Mouse (Mus musculus) T-helper 1 cell (primary cell): ENCODE data around the gene Cst13.
"Not testable (repeated sequence)": the region's sequence is repeated elsewhere in the genome, so short reads cannot be mapped to it uniquely, and the experiment has no call there.

ENCODE experiments used
- in situ Hi-C: fragments of 300-600 bp; cut with MboI, MseI; formaldehyde crosslinking; loops from one replicate; pipeline ENCODE4 v1.15.1; 2025; ENCODE audit warnings: high pct_unique_total_duplicates

Cst13 gene

DNA sequence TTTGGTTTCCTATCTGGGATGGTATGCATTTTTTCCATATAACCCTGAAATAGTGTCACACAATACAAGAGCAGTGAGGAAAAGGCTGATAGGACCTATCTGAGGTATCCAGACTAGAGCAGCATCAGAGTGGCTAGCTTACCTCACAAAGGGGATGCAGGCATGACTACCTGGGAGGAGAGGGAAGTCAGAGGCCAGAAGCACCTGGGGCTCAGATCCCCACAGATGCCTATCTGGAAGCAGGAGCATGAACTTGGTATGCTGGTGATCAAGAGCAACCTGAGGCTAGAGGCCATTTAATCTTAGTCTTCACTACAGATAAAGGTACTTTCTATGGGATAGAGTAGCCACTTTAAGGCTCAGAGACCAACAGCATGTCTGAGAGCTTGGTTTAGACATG is at the start of gene Cst13:
TSS of gene Cst13 (plus strand) at position 173 of the 400 bp plus-strand sequence.
- in situ Hi-C loops, result no loop called here

DNA sequence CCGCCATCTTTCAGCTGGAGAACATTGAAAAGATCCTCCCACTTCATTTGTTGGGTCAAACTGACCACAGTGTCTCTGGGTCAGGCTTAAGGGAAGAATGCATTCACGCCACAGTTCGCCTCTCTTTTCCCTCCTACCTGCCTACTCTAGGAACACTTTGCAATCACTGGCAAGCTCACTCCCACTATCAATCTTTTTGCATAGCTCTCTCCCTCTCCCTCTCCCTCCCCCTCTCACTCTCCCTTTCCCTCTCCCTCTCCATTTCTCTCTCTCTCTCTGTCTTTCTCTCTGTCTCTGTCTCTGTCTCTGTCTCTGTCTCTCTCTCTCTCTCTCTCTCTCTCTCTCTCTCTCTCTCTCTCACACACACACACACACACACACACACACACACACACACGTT is 48.5 kb upstream of the Cst13 start, which contains the start of gene Cst11:
TSS of gene Cst11 (minus strand) at position 101 of the 400 bp plus-strand sequence.
- in situ Hi-C loops, result not testable (repeated sequence)

DNA sequence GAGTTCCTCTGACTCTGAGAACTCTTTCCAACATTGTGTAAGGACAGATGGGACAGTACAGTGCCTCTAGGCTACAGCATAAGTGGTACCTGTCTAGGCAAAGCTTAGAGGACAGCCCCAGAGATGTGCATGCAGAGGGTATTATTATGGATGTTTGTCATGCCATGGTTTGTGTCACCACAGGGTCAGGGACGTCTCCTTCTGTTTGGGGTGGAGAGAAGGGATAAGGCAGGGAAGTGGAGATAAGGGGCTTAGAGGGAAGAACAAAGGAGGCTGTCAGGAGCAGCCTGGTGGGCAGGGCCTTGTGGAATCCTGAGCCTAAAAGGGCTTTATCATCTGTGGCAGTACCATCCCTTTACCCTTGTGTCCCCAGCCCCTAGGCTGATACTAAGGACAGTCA is 38.2 kb upstream of the Cst13 start, which contains the start of gene 8030411F24Rik:
TSS of gene 8030411F24Rik (plus strand) at position 301 of the 400 bp plus-strand sequence.
- in situ Hi-C loops, result no loop called here

DNA sequence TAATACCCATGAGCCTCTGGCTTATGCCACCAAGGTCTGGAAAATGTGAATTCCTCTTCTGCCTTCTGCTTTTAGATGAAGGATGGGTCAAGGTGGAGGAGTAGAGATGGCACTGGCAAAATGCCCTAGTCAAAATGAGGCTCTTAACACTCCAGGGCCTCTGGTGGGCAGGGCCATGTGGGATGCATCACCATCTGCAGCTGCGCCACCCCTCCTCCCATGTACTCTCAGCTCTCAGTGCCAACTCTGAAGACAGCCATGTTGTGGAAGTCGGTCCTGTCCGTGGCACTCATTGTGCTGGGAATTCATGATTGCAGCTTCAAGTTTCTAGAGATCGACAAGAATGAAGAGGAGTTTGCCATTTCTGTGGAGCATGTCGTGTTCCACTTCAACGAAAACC is 30.7 kb upstream of the Cst13 start, which contains the start of gene Cst12:
TSS of gene Cst12 (plus strand) at position 220 of the 400 bp plus-strand sequence.
- in situ Hi-C loops, result no loop called here

DNA sequence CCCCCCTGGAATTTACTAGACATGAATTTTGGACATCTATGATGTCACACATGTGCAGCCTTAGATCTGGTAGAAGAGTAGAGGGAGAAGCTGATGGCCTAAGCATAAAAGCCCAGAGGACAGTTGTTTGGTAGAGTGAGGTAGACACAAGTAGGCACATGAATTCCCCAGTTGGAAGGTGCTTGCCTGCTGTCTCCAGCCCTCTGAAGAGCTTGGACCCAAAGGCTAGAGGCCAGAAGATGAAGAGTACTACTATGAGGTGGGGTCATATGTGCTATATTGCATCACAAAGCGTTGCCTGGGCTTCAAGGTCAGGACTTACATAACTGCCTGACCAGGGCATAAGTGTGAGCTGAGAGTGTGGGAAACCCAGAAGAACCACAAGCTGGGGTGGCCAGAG is 21.4 kb upstream of the Cst13 start, which contains the start of gene Cst8:
TSS of gene Cst8 (plus strand) at position 301 of the 400 bp plus-strand sequence.
- in situ Hi-C loops, result no loop called here

DNA sequence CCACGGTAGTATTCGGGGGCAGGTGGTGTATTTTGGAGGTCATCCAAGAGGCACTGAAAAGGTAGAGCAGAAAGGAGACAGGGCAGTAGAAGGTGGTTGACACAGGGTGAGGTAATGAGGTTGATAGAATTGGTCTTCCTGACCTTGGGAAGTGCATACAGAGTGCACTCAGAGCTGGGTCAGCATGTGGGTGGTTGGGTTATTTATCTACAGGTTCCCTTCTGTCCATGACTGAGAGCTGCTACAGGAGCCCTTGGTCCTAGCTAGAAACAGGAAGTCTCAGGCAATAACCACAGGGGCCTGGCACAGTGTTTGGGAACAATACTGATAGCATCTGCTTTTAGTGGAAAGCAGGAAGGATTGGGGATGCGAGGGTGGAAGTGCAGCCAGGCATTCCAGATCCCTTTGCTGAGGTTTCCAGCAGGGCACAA is 18.4 kb upstream of the Cst13 start:
- in situ Hi-C loops, result no loop called here

DNA sequence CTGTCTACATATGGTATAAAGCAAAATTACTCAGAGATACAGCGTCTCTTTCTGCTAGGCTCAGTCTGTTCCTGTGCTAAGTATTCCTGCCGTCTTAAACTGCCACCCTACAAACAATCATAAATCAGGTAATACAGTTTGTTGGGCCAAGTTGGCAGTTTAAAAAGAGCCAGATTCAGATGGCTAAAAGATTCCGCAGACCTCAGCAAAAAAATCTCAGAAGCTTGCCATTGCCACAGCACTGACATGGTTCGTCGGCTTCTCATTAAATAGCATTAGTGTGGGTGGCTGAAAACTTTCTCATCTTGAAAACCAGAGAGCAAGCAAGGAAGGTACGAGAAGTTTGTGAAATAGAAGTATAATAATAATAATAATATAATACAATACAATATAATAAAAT is 13.2 kb upstream of the Cst13 start:
- in situ Hi-C loops, result no loop called here

DNA sequence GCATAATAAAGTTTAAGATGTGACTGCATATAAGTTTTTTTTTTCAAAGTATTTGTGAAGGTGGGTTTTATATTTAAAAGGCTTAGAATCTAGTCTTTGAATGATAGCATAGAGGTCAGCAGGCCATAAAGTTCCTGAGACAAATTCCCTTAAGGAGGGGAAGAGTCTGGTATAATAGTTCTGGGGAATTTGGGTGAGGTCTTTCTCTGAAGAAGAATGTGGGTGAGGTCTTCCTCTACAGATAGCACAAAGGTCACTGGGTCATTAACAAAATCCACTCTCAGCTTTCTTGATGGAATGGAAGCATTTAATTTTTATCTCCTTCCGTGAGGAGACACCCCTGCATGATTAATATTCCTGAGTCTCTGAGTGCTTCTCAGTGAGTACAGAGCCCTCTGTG is 6.1 kb downstream of the Cst13 start:
- in situ Hi-C loops, result no loop called here

DNA sequence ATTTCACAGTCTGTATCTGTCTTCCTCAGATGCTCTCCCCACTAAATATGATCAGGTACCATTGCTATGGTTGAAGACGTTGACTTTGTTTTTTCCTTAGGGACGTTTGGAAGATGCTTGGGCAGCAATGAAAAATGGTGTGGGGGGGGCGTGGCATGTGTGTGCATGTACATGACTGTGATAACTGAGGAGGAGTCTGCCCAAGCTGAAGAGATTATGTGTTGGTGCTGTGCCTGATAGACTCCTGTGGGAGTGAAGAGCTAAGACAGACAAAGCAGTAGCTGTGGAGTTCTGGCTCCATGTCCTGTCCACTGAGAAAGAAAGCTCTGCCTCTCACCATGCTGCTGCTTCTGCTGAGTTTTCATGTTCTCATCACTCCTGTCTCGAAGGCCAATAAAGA is 15.0 kb downstream of the Cst13 start, which contains the start of gene Cst9:
TSS of gene Cst9 (plus strand) at position 236 of the 400 bp plus-strand sequence.
- in situ Hi-C loops, result no loop called here

DNA sequence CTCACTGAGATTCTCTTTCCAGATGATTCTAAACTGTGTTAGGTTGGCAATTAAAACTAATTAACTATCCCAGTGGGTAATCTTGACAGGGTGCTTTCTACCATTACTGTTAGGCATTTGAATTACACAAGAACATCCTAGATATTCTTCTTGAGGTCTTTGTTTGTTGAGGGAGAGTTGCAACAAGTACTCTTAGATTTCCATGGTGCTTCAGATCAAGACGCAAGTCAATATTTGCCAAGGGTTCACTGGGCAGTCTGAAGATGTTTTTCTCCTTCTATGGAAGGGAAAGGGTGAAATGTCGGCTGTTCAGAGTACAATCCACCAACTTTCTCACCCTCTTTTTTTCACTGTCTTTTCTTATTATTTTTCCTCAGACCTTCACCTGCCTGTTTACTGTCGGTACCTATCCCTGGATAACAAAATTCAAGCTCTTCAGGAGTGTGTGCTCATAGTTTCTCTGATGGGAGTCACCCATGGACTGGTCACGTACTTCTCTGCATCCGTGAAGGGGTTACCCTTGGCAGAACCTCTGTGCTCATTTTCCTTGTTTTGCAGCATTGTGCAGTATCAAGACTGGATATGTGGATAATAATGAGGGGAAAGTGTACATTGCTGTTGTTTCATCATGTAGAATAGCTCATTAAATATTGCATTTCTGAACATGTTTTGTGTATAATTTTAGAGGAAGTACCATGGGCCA is 18.3 kb downstream of the Cst13 start:
- in situ Hi-C loops, result no loop called here

DNA sequence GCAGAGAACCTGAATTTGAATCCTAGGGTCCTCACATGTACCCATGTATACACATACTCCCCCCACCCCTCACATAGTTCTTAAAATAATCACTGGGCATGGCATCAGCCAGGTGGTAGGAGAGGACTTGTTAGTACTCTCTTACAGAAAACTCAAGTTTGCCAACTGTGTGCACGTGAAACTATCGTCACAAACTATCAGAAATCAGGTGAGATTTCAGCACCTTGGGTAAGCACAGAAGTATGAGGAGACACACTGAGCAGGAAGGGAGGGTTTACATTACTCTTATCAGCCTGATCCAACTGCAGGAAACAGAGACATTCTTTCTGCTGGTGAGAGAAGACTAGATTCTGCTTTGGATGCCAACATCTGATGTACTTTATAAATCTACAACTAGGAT is 19.3 kb downstream of the Cst13 start:
- in situ Hi-C loops, result no loop called here

DNA sequence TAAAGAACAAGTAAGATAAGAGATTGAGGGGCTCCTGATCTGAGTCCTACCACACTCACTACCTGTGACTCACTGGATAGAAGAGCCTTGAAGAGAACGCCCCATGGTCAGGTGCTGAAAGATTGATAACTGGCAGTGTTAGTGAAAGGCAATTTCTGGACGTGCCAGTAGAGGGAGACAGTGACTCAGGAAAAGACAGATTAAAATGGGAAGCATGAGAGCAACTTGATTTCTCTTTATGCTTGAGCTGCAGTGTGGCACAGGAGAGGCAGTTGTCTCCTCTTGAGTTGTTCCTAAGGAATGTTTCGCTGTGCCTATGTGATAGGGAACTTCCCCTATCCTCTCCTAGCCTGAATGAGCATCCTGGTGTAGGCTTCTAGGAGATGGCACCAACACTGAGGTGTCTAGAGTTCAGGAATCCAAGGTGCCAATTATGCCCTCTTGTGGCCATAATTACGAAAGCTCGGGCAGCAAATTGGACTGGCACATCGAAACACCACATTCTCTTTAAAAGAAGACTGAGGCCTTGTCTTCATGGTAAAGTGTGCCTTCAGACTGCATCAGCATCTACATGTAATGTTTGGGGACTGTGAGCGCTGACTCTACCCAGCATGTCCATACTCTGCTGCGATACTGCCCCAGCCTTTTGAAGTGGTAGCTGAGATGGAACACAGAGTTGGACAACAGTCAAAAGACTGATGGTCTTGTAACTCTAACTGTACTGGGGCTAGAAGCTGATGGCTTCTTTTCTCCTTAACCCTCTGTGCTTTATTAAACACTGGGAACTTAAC is 31.4 kb downstream of the Cst13 start:
- in situ Hi-C loops, result loop anchor here (5.0 kb wide), 1 partner anchor 51 kb away; no protein-coding TSS in a partner anchor

DNA sequence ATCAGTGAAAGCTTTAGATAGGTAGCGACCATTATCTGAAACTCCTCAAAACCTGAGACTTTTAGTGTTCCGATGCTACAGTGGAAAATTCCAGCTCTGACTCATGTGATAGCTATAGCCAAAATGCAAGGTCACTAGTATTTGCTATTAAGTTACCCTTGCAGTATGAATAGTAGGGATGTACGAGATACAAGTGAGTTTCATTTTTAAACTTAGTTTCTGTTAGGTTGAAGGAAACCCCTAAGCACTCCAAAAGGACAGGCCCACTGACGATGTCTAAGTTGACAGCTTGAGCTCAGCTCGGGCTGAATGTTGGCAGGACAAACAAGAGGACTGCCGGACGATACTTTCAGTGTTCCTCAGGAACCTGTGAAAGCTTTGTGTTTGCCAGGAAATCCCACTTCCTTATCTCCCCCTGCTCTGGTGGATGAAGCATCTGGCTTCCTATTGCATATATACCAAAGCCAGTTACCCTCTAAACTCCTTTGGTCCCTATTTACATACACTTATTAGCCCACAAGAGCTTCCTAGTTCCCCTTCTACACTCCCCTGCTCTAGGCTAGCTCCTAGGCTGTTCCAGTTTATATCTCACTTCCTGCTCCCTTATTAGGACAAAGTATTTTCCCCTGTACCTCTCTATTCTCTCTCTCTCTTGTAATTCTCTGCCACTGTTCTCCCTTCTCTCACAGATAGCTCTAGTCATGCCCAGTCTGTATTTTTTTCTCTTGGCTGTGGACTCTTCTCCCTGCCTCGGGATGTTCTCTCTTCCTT is 36.9 kb downstream of the Cst13 start:
- in situ Hi-C loops, result no loop called here

DNA sequence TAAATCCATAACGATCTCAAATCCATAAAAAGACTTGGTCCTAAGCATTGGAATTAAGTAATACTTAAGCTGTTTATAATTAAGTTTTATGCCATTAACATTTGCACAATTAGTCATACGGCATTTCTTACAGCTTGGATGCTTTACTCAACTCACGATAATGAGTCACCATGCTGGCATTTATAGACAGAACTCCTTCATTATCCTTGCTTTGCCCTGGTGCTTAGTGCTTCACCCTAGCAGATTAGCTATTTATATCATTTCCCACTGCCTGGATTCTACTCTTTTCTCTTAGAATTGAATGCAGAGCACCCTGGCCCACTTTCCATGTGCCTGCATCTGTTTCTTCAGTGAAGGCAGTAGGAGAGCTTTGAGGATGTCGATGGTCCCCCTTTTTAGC is 37.6 kb downstream of the Cst13 start:
- in situ Hi-C loops, result no loop called here

DNA sequence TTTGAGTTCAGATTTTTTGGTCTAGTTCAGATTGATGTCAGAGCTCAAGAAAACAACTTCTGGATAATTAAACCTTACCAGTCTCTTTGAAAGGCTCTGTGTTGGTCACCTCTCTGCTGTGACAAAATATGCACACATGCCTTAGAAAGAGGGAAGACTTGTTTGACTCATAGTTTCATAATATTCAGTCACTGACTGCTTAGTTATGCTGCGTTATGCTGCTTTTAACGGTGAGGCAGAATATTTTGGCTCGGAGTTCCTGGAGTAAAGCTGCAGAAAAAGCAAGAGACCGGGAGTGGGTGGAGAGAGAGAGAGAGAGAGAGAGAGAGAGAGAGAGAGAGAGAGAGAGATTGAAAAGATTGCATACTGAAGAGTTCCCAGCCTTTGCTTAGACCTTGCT is 41.1 kb downstream of the Cst13 start:
- in situ Hi-C loops, result no loop called here

DNA sequence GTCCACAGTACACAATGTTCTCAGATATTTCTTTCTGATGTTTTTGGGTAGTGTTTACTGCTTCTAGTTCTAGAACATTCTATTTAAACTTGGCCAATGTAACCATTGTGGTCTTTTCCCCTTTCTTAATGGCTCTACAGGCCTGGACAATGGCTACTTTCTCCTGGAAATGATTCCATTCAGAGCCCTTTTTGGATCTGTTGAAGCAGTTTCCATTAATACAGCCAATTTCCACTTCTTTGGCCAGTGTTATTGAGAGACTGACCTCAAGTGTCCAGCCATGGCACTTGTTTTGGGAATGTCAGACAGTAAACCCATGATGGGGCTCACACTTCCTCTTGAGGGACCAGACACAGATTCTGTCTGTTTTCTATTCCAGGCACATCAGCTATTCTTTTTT is 41.8 kb downstream of the Cst13 start:
- in situ Hi-C loops, result no loop called here

DNA sequence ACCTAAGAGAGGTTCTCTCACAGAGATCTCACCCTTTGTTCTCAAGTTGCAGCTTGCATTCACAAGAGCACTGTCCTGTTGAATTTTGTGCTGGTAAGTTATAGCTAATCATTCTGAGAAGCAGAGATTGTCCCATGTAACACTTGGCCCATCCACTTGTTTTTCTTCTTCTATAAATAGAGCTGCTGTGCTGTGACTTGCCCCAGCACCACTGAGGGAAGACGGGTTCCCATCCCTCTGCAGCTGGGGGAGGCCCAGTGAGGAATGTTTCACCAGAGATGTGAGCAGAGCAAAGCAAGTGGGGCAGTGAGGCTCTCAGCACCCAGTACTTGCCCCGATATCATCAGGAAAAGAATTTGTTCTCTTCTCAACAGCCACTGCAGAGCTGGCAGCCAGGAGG is 45.1 kb downstream of the Cst13 start, which contains the start of gene 9230104L09Rik:
TSS of gene 9230104L09Rik (minus strand) at position 73 of the 400 bp plus-strand sequence.
- in situ Hi-C loops, result no loop called here

DNA sequence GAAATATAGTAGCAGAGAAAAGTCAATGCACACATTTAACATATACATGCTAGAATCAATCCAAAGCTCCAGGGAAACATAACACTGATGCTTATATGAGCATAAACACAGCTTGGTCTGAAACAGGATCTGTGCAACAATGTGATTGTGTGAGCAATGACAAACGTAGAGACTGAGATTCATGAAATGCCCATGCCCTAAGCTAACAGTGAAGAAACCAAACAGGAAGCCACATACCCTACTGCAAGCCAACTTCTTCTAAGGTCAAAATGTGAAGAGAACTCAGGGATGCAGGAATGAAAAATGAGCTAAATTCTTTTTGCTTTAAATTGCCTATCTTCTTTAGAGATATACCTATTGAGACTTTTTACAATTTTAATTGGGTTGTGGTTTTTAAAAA is 49.1 kb downstream of the Cst13 start:
- in situ Hi-C loops, result no loop called here

DNA sequence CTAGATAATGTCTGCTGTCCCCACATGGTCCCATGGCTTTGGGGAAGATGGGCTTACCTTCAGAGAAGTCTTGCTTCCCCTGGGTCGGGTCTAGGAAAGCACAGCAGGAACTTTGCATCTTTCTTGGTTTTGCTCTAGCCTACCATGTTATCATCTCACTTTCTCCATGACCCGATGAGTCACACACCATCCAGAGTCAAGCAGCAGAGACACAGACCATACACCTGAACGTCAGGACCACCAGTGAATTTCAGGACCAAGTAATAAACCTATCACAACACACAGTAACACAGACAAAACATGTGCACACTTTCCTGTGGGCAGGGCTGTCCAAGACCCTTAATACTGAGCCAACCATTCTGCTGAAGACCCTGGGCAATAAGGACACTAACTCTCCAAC is 50.6 kb downstream of the Cst13 start:
- in situ Hi-C loops, result loop anchor here (5.0 to 10.0 kb wide), 2 partner anchors 196 to 1277 kb away; partner anchors contain the start of gene Nxt1

DNA sequence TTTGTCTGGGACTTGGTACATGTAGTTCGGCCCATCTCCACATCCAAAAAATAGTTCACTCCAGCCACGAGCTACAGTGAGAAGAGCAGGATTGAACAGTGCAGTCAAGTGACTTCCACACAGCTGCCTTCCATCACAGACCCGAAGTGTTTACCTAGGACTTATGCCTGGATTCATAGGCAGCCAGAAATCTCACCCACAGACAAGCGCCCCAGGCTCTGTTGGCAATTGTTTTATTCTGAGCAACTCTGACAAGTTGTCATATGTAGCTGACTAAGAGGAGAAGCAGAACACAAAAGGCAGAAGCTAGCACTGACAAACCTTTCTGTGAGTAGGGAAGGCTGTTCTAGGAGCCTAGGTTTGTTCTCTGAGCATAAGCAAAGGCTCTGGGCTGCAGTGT is 53.0 kb downstream of the Cst13 start:
- in situ Hi-C loops, result loop anchor here (5.0 to 10.0 kb wide), 2 partner anchors 198 to 1274 kb away; partner anchors contain the start of gene Nxt1

DNA sequence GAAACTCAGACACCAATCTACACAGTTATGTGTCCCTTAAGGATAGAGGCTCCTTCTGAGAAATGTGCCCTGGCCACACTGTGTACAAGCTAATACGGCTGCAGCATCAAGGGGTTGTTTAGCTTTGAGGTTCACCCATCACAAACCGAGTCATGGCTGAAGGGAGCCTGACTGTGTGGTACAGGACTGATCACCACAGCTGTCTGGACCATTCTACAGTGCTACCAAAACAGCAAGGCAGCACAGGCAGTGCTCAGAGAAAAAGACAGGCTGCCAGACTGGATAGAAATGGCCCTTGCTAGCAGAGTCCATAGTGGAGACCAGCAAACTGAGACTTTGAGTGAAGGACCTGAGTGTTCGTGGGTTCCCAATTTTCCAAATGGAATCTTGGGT is 54.3 kb downstream of the Cst13 start:
- in situ Hi-C loops, result loop anchor here (5.0 to 10.0 kb wide), 2 partner anchors 199 to 1273 kb away; partner anchors contain the start of gene Nxt1
